Mouse (Mus musculus) 3T3-L1 (cell line): ENCODE results near the gene Cox19.

Source experiments
- DNase-seq: peaks from one replicate; pipeline ENCODE4 v3.0.0-alpha.2; 2015; ENCODE audit warnings: low read depth, low spot score

Gene Cox19

GRCm38 (mm10) chr5:139330766-139331165, 20.5 kb downstream of the Cox19 start:
- no peak for DNase-seq

DNA sequence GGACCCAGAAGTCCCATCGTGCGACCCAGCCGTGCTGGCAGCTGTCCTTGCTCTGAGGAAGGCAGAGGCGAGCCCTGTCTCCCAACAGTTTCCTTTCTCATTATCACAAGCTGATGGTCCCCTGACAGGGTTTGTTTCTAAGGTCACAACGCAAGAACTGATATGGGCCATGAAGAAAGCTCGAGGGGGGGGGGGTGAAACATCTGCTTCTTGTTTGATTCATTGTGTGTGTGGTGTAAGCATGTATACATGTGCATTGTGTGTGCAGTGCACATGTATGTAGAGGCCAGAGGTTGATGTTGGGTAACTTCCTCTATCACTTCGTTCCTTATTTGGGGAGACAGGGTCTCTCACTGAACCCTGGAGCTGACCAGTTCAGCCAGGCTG, 23.6 kb downstream of the Cox19 start:
- DNase-seq, result no peak

- peak; percentile 42 for DNase-seq
These were observed 24.1 kb downstream of the Cox19 start for GRCm38 (mm10) chr5:139326986-139327633.

- no peak for DNase-seq
These were observed 25.0 kb downstream of the Cox19 start for GRCm38 (mm10) chr5:139326111-139326696.

DNA sequence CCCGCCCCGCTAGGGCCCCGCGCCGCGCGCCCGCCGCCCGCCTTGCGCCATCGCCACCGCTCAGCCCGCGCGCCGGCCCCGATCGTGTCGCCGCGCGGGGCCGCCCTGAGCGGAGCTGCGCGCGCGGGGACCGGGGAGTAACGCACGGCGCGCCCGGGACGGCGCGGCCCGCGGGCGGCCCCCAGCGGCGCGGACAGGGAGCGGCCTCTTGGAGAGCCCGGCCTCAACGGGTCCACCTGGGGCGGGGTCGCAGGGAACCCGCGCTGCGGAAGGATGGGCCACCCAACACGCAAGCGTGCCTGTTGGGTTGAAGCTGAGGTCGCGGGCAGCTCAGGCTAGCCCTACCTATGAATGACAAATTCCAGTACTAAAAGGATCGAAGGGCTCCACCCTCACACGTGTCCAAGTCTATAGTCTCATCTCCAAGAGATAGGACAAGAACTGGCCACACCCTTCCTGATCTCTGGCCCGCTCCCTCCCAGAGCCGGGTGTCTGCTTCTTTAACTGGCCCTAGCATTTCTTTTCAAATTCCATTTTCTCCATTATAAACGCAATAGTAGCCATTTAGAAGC, 25.7 kb downstream of the Cox19 start, which contains the start of gene Adap1:
Adap1 (minus strand) TSS at position 228 of the 572 bp plus-strand sequence.
- no peak for DNase-seq

DNA sequence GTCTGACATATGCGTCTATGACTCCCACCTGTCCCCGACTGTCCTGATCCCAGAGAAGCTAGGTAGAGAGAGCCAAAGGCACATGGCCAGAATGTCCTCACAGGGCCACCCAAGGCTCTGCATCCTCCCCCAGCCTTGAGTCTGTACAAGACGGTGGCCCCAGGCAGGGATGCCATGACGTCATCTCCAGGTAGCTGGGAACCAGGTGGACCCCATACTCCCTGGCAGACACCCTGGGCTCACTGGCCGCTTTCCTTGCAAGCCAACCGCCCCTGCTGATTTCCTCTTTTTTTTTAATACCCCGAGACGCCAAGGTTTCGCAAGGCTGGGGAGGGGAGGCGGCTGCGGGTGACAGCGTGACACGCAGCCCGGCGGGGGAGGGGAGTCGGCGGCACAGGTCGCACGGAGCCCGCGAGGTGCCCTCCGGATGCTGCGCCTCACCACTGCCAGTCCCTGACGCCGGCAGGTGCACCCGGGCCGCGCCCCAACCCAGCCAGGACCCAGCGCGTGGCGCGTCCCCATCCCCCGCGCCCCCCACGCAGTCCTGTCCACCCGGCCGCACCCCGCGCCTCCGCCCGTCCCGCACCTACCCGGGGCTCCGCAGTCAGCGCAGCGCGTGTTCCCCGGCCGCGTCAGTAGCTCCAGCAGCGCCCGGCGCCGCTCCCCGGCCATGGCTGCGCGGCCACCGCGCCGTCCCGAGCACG, 26.4 kb downstream of the Cox19 start:
- no peak for DNase-seq

GRCm38 (mm10) chr5:139324045-139324491, 27.1 kb downstream of the Cox19 start:
- DNase-seq, result no peak

- DNase-seq, result no peak
These were observed 27.8 kb downstream of the Cox19 start for GRCm38 (mm10) chr5:139323260-139323924.

GRCm38 (mm10) chr5:139321331-139321730, 29.9 kb downstream of the Cox19 start:
- no peak for DNase-seq

DNA sequence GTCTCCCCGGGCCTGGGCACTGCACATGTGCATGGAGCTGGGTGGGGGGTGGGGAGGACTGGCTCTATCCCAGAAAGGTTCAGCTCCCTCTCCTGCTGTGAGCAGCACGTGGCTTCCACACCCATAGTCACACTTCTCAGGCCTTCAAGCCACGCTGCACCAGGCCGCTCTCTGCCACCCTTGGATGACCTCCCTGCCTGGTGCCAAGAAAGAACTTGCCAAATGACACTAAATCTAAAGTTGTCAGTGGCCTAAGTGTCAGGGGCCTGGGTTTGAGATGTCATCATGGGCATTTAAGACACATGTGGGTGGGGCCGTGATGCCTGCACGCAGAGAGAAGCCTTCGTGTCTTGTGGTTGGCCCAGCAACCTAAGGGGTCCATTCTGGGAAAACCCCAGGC, 30.8 kb downstream of the Cox19 start:
- DNase-seq, result no peak

- no peak for DNase-seq
These were observed 33.3 kb downstream of the Cox19 start for GRCm38 (mm10) chr5:139317751-139318504.

GRCm38 (mm10) chr5:139316982-139317675, 34.1 kb downstream of the Cox19 start:
- no peak for DNase-seq

GRCm38 (mm10) chr5:139314941-139315642, 36.1 kb downstream of the Cox19 start:
- peak; percentile 37 for DNase-seq

DNA sequence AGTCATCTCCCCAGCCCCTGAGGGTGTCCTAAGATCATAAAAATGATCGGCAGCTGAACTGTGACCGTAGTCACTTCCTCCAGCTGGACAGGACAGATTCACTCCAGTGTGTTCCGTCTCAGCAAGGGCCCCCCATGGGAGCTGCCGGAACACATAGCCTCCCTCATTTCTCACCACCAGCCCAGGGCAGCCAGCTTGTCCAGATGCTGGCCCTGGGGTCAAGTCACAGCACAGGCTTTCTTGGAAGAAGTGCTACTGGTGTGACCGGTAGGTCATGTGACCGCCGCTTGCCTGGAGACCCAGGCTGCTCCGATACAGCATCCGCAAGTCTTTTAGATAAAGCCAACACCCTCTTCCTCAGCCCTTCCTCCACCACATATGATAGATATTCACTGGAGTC, 37.7 kb downstream of the Cox19 start:
- DNase-seq, result no peak

DNA sequence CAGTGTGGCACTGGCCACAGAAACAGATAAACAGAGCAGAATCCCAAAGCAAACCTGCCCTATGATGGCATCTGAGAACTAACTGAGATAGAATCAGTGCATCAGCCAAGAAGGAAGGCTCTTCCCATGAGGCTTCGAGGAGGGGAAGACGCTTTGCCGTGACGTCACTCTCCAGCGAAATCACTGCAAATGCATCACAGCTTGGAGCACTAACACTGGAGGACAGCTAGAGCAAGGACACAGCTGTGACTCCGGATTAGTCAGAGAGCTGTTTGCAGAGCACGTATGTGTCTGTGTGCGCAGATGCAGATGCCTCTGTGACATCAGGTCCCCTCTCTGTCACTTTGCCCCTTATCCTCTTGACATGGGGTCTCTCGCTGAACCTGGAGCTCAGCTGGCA, 39.4 kb downstream of the Cox19 start:
- DNase-seq, result no peak

- no peak for DNase-seq
These were observed 40.7 kb downstream of the Cox19 start for GRCm38 (mm10) chr5:139310477-139310876.

DNA sequence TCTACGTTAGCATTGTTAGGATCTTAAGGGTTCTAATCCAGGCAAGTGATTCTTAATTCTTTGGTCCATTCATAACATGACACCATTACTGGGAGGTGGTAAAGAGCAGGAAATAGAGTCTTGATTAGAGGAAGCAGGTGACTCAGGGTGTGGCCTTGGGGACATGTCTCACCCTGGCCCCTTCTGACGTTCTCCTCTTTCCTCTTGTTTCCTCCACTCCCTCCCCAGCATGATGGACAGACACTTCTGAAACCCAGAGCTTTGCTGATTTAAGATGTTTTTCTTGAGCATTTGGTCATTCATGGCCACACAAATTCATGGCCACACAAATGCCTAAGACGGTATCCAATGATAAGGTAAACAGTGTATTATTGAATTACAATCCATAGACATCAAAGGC, 41.3 kb downstream of the Cox19 start:
- DNase-seq, result no peak

GRCm38 (mm10) chr5:139303646-139304061, 47.6 kb downstream of the Cox19 start:
- DNase-seq, result no peak

GRCm38 (mm10) chr5:139302101-139302500, 49.1 kb downstream of the Cox19 start:
- DNase-seq, result no peak

DNA sequence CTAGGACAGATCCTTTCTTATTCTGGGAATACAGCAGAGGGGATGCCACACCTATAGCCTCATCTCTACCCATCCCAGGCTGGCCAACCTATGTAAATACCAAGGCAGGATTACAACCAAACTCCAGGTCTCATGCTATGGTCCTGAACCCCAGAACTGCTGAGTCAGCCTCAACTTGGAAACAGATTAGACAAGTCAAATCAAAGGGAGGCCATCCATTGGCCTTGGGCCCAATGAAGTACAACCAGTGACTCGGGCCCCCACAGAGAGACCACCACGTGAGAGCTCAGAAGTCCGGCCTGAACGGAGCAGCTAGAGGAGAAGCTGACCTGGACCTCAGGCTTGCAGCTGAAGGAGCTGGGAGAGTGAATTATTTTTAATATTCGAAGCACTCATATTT, 53.5 kb downstream of the Cox19 start:
- DNase-seq, result no peak
